Mouse (Mus musculus): ENCODE data around the gene Asns.
A peak's percentile ranks its signal among the peaks of the same experiment; 100 is the strongest.

The Asns gene

DNA sequence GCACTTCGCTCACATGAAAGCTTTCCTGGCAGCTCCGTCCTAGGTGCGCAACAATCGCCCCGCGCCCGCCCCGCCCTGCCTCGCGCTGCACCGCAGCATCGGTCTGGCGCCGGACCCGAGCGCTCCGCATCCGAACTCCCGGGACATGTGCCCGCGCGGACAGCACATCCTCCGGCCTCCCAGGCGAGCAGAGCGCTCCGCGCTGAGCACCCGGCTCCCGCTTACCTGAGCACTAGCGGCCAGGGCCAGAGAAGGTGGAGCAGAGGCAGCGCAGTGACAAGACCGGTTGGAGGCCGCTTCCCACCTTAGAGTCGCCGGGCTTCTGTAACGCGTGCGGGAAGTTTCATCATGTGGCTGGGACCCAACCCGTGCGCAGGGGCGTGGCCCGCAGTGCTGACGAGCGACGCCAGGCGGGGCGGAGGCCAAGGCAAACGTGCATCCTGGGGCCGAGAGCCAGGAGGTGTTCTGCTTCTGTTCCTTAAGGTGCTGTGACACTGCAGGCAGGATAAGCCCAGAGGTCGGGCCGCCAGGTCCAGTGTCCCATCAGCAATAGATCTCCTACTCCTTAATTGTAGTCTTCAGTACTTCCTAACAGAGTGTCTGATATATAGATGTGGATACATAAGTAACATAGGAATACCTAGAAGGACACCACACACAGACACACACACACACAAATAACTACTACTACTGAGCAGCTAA, at the start of gene Asns:
Gene Asns (minus strand): TSS at position 371 of the 702 bp plus-strand sequence.
- DNase-seq (ENCODE audit: low read depth, low spot score), result peak; percentile 85

DNA sequence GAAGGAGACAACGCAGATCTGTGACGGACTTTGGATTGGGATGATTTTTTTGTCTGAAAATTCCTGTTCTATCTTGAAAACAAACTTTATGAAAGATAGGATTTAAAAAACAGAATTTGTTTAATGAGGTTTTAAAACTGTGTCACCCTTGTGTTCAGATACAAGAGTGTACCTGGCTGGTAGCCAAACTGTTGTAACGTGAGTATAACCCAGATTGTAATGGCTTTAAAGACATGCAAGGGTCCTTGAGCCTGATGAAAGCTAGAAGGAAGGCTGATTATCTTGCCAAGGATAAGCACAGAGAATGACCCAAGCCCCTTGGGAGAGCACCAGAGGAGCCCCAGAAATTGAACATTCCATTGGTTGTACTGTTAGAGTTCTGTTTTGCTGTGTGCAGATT, 48.7 kb upstream of the Asns start:
- no peak for DNase-seq (ENCODE audit: low read depth, low spot score)

DNA sequence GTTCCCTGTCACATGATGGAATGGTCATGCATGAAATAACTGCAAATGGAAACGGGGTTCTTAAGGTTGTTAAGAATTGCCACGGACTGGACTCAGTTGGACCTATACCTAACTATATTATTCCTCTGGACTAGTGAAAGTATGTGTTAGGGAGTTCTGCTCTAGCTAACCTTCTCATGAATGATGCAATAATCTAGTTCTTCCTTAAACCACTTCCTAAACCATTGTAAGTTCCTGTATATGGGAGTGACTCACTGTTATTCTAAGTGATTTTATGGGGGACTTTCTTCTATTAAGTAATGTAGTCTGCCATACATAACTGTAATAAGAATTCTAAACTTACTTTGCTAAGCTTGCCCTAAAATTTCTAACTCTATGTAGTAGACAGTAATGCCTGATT, 44.8 kb upstream of the Asns start:
- DNase-seq (ENCODE audit: low read depth, low spot score), result no peak

DNA sequence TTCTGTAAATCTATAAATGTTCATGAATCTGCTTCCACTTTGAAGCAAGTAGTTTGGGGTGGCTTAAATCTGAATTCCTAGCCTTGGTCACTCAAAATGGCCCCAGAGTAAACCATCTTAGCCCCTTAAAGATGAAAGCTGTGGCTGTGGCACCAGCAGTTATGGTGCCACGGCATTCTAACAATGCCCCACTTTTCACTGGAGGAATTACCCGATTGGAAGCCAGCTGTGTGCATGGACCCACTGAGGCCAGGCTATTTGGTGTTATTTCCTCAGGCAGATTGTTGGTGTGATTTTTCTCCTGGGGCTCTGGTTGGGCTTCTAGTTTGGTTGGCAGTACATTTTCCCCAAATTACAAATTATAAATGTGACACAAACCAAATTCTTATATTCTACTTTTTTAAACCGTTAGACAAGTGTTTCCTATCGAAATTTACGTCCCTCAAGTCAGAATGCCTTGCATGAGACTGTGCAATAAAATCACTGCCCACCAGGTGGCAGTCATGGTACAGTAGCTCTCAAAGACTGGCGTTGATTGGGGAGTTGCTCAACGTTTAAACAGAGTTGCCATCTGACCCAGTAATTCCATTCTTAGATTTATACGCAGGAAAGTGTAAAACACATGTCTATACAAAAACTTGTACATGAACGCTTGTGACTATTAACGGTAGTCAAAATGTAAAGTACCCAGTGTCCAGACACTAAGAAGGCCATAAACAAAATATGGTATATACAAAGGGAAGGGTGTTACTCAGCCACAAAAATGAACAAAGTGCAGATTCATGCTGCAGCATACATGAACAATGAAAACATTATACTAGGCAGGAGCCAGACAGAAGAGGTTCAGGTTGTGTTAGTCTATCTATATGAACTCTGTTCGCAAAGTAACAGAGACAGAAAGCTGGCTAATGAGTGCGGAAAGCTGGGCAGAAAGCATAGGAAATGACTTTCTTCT, 40.0 kb upstream of the Asns start:
- DNase-seq (ENCODE audit: low read depth, low spot score), result peak; percentile 92

DNA sequence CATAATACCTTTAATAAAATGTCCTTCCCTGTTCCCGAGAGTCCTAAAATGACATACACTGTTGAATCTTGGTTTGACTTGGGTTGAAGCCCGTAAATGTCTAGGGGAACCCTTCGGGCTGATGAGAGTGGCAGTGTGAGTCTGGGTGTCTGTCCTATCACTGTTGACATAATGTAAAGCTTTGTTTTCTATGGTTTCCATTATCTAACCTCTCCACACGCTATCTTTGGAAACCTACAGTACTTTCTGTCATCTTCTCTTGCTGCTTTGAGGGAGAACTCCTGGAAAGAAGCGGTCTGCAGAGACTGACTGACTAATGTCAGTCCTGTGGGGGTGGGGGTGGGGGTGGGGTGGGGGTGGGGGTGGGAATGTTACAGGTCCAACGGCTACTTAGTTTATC, 39.0 kb upstream of the Asns start:
- DNase-seq (ENCODE audit: low read depth, low spot score), result no peak

DNA sequence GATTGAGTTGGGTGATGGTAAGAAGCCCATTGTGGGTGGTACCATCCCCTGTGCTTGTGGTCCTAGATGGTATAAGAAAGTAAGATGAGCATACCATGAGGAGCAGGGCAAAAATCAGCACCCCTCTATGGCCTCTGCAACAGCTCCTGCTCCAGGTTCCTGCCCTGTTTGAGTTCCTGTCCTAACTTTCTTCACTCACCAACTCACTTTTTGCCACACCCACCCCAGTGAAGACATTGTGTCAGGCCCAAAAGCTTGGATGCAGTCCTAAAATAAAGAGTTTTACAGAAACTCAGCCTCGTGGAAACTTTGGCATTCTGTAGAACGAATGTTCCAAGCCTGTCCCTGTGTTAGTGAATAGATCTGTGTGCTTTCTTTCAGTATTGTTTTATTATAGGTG, 36.1 kb upstream of the Asns start:
- DNase-seq (ENCODE audit: low read depth, low spot score), result no peak

DNA sequence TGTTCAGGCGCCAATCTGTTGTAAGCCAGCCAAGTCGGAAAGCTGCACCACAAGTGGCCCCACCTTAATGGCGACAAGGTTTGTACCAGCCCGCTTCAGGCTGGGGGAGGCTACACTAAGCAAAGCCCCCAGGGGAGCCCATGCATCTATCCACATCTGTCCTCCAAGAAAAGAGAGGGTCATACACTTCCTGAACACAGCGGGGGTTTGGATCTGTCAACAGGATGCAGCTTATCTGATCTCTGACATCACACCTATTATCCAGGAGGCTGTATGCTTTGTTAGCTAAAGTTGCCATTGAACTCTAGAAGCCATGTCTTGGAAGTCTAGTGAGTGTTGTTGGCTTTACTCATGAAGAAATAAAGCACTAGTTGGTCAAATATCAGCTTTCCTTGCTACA, 35.2 kb upstream of the Asns start:
- DNase-seq (ENCODE audit: low read depth, low spot score), result no peak

DNA sequence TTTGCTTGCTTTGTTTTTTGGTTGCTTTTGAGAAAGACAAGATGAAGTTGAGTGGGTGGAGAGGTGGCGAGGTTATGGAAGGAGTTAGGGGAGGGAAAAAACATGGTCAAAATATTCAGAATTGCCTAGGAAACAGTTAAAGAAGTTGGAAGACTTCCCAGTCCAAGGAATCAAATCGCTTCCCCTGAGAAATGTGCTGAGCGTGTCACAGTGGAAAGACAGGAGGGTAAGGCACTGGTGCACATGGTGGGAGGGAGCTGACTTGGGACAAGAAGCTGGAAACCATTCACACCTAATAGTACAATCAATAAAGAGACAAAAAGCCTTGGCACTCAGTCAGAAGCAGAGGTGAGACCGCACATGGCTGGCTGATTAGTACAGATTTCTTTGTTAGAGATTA, 23.2 kb upstream of the Asns start:
- DNase-seq (ENCODE audit: low read depth, low spot score), result no peak

DNA sequence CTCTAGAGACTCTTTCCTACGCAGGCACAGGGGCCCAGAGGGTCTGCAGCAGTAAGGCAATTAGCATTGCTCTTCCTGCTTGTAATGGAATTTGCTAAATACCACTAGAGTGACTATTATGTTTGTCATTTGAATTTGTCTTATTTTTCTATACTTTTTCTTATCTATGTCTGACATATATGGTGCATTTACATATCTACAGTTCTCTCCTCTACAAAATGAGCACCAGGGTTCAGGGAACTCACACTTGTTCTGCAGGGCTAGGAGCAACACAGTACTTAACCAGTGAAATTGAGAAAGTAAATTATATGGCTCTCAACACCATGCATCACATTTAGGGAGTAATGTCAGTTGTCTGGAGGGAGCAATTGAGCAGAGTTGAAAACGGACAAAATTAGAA, 21.2 kb upstream of the Asns start:
- no peak for DNase-seq (ENCODE audit: low read depth, low spot score)

DNA sequence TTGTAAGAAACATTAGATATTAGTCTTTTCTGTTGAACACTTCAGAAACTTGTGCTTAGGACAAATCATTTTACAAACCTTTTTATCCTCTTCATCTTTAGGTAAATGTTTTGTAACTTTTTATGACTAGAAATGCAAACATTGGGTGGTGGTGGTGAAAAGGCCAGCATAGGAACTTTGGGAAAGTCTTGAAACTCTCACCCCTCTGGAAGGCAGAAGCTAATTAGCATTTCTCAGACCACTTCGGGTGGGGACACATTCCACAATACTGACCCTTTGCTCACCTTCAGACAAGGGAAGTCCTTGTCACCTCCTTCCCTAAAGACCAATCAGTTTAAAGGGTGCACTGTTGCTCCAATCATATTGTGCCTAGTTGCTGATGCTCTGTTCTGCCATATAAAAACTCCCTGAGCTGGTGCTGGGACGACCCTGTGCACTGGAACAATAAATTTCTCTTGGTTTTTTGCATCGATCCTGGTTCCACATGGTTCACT, 18.8 kb upstream of the Asns start:
- DNase-seq (ENCODE audit: low read depth, low spot score), result no peak

DNA sequence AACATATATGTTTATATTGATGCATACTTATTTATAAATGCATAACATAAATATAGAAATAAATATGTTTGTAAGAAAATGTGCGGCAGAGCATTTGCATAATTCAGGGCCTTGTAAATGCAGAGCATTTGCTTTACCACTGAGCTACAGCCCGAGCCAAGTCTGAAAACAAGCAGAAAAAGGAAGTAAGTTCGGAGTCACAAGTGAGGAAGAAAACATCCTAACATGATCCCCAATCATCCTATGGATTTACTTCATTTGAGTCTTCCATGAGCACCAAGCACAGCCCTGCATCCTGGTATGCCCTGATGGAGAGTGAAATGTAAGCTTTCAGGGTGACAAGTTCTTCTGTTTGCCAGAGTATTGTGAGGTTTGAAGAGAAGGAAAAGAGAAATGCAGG, 15.2 kb upstream of the Asns start:
- DNase-seq (ENCODE audit: low read depth, low spot score), result no peak

DNA sequence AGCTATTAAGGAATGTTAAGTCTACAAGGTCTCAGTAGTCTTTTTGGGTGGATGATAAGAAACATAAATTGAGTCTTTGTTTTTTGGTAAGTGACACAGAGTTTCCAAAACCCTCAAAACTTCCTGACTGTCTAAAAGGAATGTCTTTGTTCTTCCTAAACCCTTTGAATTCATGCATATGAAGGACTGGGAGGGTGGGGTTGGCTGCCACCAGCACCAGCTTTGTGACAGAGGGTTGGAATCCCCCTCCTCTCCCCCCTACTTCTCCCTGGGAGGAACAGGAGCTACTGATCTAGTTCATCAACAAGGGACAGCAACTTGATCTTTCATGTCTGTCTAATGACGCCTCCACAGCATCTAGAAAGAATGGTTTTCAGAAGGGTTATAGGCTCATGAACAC, 13.7 kb upstream of the Asns start:
- DNase-seq (ENCODE audit: low read depth, low spot score), result no peak

DNA sequence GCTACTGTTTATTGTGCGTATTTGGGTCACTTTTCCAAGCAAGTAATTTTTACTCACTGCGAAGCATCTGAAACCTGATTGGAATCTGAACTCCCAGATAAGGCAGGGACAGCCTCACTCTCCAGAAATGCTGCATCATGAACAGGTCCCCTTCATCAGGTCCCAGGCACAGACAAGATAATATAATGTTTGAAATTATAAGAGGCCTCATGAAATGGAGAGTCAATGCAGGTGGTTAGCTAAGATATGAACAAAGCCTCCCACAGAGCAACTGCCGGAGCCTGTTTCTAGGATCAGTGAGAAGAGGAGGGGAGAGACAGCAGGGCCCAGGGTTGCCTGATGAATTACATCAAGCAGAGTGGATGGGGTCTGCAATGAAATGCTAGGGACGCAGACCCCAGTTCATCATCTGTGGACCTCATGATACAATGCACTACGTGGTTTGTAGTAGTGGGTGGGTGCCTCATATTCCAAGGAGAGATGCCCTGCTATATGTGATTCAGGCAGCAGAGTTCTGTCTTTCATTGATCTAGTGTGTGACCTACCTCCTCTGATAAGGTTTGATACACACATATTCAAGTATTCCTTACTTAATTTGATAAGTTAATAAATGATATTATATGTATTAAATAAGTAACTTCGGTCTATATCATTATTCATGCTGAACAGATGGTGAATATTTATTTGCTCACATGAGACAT, 5.1 kb upstream of the Asns start:
- no peak for DNase-seq (ENCODE audit: low read depth, low spot score)

DNA sequence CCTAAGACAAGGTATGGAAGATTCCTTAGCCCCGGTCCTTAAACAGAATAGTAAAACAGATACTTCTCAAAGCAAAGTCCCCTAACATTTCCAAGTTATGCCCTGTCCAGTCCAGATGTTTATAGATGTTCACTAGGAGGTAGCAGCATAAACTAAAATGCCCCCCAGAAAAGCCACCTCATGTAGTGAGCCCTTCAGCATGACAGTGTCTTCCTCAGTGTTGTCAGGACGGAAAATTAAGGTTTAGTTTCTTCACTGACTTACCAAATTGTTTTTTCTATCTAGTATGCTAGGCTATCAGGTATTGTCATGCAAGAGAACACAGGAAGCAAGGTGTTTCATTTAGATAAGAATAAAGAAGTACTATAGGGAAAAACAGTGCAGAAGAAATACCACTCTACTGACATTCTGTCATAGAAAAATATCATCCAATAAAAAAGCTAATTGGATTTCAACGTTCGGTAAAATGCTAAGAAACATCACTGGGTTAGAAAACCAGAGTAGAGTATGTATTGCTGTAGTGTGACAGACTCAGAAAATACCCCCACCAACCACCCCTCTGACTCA, 4.1 kb upstream of the Asns start:
- DNase-seq (ENCODE audit: low read depth, low spot score), result no peak

DNA sequence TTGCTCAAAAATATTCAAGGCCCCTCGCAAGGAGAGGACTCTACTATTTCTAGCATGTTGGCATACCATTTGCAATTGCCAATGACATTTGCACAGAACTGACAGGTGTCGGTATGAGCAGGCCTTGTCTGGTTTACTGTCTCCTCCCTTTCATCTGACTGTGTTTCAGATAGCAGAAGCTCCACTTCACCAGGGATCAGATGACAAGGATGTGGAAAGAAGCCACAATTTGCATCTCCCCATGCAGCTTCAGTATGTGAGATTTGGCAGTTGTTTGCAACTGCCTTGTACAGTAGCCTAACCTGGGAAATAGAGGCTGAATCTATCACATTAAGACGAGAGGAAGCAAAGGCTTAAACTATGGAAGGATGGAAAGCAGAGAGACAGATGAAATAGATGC, 3.6 kb upstream of the Asns start:
- DNase-seq (ENCODE audit: low read depth, low spot score), result no peak

DNA sequence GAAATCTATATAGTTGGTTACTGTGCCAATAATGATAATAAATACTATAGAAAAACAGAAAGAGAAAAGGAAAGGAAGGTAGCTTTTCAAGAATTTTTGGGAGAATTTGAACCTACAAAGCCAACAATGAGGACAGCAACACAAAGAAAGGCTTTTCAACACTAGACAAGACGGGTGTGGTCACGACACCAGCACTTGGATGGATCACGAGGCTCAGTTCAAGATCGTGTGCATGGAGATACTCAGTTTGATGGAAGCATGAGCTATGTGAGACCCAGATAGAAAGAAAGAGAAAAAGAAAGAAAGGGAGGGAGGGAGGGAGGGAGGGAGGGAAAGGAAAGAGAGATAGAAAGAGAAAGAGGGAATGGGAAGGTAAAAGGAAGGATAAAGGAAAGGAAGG, 2.8 kb upstream of the Asns start:
- no peak for DNase-seq (ENCODE audit: low read depth, low spot score)

DNA sequence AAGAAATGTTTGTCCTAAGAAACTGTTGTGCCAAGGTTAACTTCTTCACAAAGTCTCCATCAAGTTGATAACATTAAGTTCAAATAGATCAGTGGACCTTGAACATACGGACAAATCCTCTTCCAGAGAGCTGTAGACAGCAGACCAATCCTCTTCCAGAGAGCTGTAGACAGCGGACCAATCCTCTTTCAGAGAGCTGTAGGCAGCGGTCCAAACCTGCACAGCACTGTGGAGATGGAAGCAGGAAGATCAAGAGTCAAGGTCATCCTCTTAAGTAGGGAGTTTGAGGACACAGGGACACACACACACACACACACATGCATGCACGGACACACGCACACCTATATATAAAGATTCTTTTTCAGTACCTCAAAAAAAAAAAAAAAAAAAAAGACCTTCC, 612 bp upstream of the Asns start:
- no peak for DNase-seq (ENCODE audit: low read depth, low spot score)

DNA sequence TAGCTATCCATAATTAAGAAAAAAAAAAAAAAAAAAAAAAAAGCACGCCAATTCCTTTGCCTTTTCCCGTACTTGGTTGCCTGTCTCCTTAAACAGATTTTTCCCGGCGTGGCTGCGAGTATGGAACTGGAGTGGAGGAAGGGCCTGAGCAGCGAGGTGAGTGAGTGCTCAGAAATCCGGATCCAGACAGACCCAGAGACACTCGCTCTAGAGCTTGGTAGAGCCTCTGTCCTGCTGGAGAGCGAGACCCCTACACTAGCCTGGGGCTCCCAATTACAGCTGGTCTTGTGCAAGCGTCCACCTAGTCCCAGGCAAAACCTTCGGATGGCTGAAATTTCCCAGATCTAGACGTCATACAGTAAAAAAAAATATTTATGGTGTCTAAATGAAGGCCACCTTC, 603 bp downstream of the Asns start:
- DNase-seq (ENCODE audit: low read depth, low spot score), result peak; percentile 47

DNA sequence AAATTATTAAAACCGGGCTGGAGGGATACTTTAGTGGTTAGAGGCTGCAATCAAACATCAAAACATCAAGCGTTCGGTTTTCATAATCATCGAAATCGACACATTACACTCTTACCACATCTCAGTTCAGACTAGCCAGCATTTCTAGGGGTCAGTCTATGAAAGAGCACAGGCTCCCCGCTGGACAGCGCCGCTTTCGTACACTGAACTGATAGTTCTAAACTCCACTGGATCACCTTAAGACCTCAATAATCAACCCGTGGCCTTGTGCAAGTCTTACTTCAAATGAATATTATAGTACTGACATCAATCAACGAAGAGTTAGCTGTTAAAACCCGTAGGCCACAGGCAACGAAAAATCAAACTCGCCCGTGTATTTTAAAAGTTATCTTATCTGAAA, 1.0 kb downstream of the Asns start:
- DNase-seq (ENCODE audit: low read depth, low spot score), result no peak

DNA sequence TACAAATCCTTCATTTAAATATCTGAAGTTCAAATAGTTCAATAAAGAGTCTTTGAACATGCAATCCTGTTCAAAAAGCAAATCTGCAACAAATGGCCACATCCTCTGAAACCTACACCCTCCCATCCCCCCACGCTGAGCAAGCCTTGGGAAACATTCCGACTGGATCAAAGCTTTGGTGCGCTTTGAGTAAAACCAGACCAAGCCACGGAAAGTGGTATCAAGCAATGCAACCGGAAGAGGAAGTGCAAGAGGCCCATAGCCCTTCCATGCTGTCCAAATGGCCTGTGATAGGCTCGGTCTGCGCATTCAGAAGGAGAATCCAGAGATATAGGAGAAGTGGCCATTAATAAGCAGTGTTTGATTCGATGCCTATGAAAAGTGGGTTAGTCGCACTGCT, 2.6 kb downstream of the Asns start:
- peak; percentile 47 for DNase-seq (ENCODE audit: low read depth, low spot score)

DNA sequence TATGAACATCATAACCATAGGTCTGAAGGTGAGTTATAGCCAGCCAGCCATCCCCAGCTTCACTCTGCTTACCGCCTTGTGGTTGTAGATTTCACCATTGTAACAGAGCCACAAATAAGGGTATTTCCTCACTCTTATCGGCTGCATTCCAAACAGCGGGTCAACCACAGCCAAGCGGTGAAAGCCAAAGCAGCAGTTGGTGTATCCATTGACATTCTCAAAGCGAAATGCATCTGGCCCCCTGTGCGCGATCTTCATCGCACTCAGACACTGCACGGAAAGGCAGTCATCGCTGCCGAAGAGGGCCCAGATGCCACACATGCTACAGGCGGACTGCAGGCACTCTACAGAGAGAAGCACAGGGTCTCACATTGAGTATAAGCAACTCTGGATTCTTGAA, 3.9 kb downstream of the Asns start:
- DNase-seq (ENCODE audit: low read depth, low spot score), result no peak

DNA sequence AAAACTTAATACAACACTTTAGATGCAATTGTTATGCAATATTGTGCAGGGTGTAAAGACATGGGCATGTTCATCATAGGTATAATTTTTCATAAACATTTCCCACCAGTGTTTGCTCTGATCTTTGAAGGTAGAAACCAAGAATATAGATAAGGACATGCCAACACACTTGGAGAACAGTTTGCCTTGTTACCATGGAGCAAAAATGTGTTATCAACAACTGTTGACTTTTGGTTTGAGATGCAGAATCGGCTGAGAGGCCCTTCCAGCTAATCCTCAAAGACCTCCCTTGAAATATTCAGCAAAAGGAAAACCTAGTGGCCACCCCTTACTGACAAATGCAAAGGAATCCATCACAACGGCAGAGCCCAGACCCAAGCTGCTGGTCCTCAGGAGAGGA, 7.0 kb downstream of the Asns start:
- no peak for DNase-seq (ENCODE audit: low read depth, low spot score)
